Mouse (Mus musculus) midbrain, postnatal 0 days (tissue): ENCODE data around the gene Stpg1. TPM values are rescaled to one million over a fixed set of nuclear protein-coding genes. Genes with fewer than 3 reads are reported as not detected.

Experiments
- ATAC-seq: fragments of 200-750 bp; cut with Nextera tagmentation; 2 replicates; pipeline ENCODE4 v1.8.0; 2017; ENCODE audit warnings: moderate number of reproducible peaks, mild to moderate bottlenecking, moderate TSS enrichment, moderate library complexity; ENCODE audit not compliant: low FRiP score
- DNase-seq: peaks from one replicate; pipeline ENCODE4 v3.0.0-alpha.2; 2015; ENCODE audit warnings: low spot score
- H3K27ac ChIP-seq: fragments of 300-500 bp; sonication (generic); 2 replicates; pipeline ENCODE4 v1.5.1; 2014; ENCODE audit warnings: low read depth, mild to moderate bottlenecking, low read length, mixed read lengths
- H3K27me3 ChIP-seq: fragments of 300-500 bp; sonication (generic); 2 replicates; pipeline ENCODE4 v1.6.1; 2014; ENCODE audit warnings: low read length, control low read depth, mixed read lengths; ENCODE audit not compliant: insufficient read depth
- H3K36me3 ChIP-seq: fragments of 300-500 bp; sonication (generic); 2 replicates; pipeline ENCODE4 v1.6.1; 2014; ENCODE audit warnings: low read length, control low read depth, mixed read lengths; ENCODE audit not compliant: insufficient read depth
- H3K4me1 ChIP-seq: fragments of 300-500 bp; sonication (generic); 2 replicates; pipeline ENCODE4 v1.6.1; 2014; ENCODE audit warnings: mild to moderate bottlenecking, control low read depth, antibody characterized with exemption, low read length, mixed read lengths; ENCODE audit not compliant: insufficient read depth
- H3K4me2 ChIP-seq: fragments of 300-500 bp; sonication (generic); 2 replicates; pipeline ENCODE4 v1.6.1; 2014; ENCODE audit warnings: low read depth, mild to moderate bottlenecking, low read length, mixed read lengths; ENCODE audit not compliant: poor library complexity, severe bottlenecking
- H3K4me3 ChIP-seq: fragments of 300-500 bp; sonication (generic); 2 replicates; pipeline ENCODE4 v1.5.1; 2014; ENCODE audit warnings: low read depth, mild to moderate bottlenecking, low read length, moderate library complexity
- H3K9ac ChIP-seq: fragments of 300-500 bp; sonication (generic); replicated peaks from 2 replicates; pipeline ENCODE4 v1.6.1; 2014; ENCODE audit warnings: mild to moderate bottlenecking, low read length, moderate library complexity, mixed read lengths; ENCODE audit not compliant: poor library complexity, severe bottlenecking
- H3K9me3 ChIP-seq: fragments of 300-500 bp; sonication (generic); 2 replicates; pipeline ENCODE4 v1.6.1; 2016; ENCODE audit warnings: low read length, control low read depth
- CTCF ChIP-seq: IDR thresholded peaks from 2 replicates; pipeline ENCODE4 v1.5.1; 2016; ENCODE audit warnings: antibody characterized with exemption, mild to moderate bottlenecking
- WGBS: fragments of 180-500 bp; shearing (Covaris S2); extraction: QIAGEN DNeasy Blood & Tissue Kit; methylation state at CpG from one replicate; pipeline ENCODE4 v1.1.7; 2014; 5-methylcytosine and 5-hydroxymethylcytosine counted together
- polyA plus RNA-seq: library from polyadenylated mRNA; unstranded; fragments of >200 nt; fragmentation: Nextera tagmentation; extraction: Ambion mirVana; gene quantifications from 2 replicates; pipeline ENCODE4 v1.2.1, GENCODE M21; 2015
- total RNA-seq: library from RNA; depleted of rRNA; stranded (reverse); fragments of >200 nt; gene quantifications from 2 replicates; pipeline ENCODE4 v1.2.3, GENCODE M21; 2014

The Stpg1 gene
- total and polyA plus RNA-seq, 2 experiments from 2014 or later = 0.28 to 0.55 TPM

DNA sequence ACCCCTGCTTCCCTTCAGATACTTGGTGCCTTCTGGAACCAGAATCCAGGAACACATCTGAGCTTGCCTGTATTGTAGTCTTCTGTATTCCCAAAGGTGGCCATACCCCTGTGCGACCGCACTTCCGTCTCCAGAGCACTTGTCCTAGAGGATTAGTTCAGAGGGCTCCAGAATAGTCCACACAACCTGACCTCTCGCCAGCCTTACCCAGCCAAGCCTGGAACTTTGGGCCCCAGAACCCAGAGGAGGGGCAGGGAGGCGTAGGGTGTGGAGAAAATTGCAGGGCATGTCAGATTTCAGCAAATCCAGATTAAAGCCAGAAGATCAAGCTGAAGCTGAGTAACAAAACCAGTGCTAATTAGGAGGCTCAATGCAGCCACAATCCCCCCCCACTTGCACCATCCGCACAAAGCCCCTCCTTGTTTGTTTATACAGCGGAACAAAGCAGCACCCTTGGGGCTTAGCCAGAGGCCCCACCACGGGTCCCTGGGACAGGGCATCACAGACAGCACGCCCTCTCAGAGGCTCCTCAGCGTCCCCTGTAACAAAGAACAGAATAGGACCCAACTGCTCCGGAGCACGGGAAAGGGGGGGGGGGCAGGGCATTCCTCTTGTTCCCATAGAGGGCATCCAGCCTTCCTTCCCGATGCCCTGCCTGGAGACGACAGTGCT is 31.6 kb downstream of the Stpg1 start:
- Histone ChIP-seq H3K27ac (no peak overlapping the region), H3K36me3 (no peaks in the 10 kb centered on the region), H3K4me3 (no peak overlapping the region), H3K4me2 (no peak overlapping the region), H3K4me1 (0 out of 2 replicates have a peak, but pooled peaks cover 3% of the 10 kb centered on the region), H3K27me3 (peaks cover 7% of the 10 kb centered on the region; the same call in 1 of the 2 replicates), H3K9ac (no peak overlapping the region), H3K9me3 (no peaks in the 10 kb centered on the region)
- ATAC-seq (peak; percentile 56; the same call in 1 of the 2 replicates), DNase-seq (peak; percentile 55)
- no peak for TF ChIP-seq CTCF
- WGBS = 13% methylated on average over 14 of the region's 14 CpGs

DNA sequence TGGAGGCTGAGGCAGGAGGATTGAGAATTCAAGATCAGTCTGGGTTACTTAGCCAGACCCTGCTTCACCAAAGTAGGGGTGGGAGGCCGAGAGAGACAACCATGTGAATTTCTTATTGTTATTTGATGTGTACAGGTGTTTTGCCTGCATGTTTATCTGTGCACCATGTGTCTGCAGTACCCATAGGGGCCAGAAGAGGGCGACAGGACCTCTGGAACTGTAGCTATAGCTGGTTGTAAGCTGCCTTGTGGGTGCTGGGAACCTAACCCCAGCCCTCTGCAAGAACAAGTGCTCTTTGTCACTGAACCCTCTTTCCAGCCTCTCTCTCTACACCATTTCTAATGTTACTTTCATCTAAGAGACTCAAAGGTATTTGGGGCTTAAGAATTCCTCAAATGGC is 35.7 kb downstream of the Stpg1 start:
- Histone ChIP-seq H3K4me1 (0 out of 2 replicates have a peak, but pooled peaks cover 3% of the 10 kb centered on the region), H3K4me3 (no peak overlapping the region), H3K9ac (no peak overlapping the region), H3K36me3 (no peaks in the 10 kb centered on the region), H3K27ac (no peak overlapping the region), H3K9me3 (no peaks in the 10 kb centered on the region), H3K27me3 (peaks cover 3% of the 10 kb centered on the region; the same call in 1 of the 2 replicates), H3K4me2 (no peak overlapping the region)
- ATAC-seq = no peak
- 65% methylated on average over 2 of the region's 2 CpGs for WGBS
- no peak for DNase-seq
- peak; percentile 38 for TF ChIP-seq CTCF

DNA sequence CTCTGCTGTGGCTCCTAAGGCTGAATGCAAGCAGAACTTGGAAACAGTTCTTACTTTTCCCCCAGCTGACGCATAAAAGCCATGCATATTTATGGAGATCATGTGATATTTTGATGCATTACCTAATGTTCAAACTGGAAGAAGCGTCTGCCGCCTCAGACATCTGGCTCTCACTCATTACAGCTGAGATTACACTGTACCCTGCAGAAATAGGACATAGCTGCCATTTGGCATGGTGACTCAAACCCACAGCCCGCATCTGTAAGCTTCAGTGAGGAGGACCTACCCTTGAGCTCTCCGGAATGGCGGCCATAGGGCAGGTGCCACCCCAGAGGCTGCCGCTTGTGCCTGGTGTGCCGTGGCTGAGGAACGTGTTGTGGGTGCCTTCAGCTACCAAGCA is 36.6 kb downstream of the Stpg1 start:
- Histone ChIP-seq H3K9ac (no peak overlapping the region), H3K4me3 (no peak overlapping the region), H3K36me3 (no peaks in the 10 kb centered on the region), H3K4me2 (no peak overlapping the region), H3K27me3 (0 out of 2 replicates have a peak, but pooled peaks cover 3% of the 10 kb centered on the region), H3K9me3 (no peaks in the 10 kb centered on the region), H3K4me1 (0 out of 2 replicates have a peak, but pooled peaks cover 2% of the 10 kb centered on the region), H3K27ac (no peak overlapping the region)
- DNase-seq (no peak), ATAC-seq (no peak)
- WGBS = 86% methylated on average over 9 of the region's 9 CpGs
- no peak for TF ChIP-seq CTCF

DNA sequence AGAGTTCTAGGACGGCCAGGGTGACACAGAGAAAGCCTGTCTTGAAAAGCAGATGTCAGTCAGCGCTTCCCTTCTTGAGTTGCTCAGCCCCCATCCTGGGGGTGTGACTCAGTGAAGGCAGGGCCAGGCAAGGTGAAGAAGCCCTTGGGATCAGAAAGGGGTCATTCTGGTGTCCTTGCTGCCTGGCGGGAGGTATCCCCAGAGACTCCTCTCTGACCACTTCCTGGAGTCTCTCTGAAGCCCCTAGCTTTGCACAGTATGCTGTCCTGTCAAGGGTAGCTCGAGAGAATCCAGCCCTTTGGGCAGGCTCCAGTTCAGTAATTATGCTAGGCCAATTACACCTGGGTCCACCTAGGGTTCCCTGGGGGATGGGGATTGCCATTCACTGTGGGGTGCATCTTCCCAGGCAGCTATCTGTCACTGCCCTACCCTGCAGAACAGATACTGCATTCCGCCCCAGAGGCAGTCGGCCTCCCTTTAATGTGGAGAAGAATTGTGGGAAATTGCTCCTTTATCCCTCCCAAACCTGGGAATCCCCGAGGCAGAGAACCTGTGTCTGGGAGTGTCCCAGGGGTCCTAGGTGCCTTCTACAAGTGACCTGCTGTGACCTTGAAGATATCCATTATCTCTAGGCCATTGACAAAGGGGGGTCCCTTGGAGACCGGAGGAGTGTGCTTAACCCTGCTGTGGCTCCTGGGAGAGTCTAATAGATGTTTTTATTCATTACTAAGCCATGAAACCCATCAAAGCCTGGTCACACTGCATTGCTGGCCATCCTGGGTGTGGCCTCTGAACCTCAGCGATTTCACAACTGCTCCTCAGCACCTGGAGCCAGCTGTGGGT is 37.4 kb downstream of the Stpg1 start:
- Histone ChIP-seq H3K36me3 (no peaks in the 10 kb centered on the region), H3K27ac (no peak overlapping the region), H3K4me3 (no peak overlapping the region), H3K27me3 (no peaks in the 10 kb centered on the region), H3K4me2 (no peak overlapping the region), H3K9ac (no peak overlapping the region), H3K4me1 (no peaks in the 10 kb centered on the region), H3K9me3 (no peaks in the 10 kb centered on the region)
- TF ChIP-seq CTCF = no peak
- 51% methylated on average over 9 of the region's 9 CpGs for WGBS
- ATAC-seq = no peak
- DNase-seq = no peak

DNA sequence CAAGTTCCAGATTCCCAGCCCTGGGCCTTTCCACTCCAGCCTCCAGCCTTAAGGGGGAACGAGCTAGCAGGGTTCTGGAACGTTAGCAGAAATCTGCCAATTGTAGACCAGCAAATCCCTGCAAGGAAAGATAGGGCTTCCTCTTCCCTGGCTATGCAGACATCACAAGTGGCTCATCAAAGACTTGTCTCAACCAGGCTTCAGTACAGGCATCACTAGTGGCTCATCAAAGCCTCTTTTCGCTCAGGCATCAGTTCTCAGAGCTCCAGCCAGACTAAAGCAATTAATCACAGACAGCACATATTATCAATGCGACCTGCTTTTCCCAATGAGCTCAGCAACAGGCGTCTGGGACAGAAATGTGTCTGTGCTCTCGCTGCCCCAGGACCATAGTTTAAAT is 38.4 kb downstream of the Stpg1 start:
- Histone ChIP-seq H3K27me3 (no peaks in the 10 kb centered on the region), H3K4me1 (no peaks in the 10 kb centered on the region), H3K4me2 (no peak overlapping the region), H3K27ac (no peak overlapping the region), H3K9me3 (no peaks in the 10 kb centered on the region), H3K9ac (no peak overlapping the region), H3K36me3 (no peaks in the 10 kb centered on the region), H3K4me3 (no peak overlapping the region)
- TF ChIP-seq CTCF = no peak
- no peak for ATAC-seq
- no peak for DNase-seq
- WGBS = 76% methylated on average over 6 of the region's 6 CpGs

DNA sequence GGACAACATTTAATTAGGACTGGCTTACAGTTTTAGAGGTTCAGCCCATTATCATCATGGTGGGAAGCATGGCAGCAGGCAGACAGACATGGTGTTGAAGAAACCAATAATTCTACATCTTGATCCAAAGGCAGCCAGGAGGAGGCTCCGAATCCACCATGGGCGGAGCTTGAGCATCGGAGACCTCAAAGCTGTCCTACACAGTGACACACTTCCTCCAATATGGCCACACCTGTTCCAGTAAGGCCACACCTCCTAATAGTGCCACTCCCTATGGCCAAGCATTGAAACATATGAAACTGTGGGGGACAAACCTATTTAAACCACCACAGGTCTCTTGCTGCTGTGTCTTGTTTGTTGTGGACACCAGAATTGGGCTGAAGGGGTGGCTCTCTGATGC is 40.4 kb downstream of the Stpg1 start:
- Histone ChIP-seq H3K4me2 (no peak overlapping the region), H3K27ac (no peak overlapping the region), H3K9ac (no peak overlapping the region), H3K36me3 (no peaks in the 10 kb centered on the region), H3K4me1 (no peaks in the 10 kb centered on the region), H3K9me3 (no peaks in the 10 kb centered on the region), H3K4me3 (no peak overlapping the region), H3K27me3 (no peaks in the 10 kb centered on the region)
- ATAC-seq (no peak), DNase-seq (no peak)
- no peak for TF ChIP-seq CTCF
- 96% methylated on average over 3 of the region's 3 CpGs for WGBS
